Mouse (Mus musculus) v-Abl transformed pro-B cells (cell line): Measurements from ENCODE around the gene Drp2.

Experiments used
- in situ Hi-C, 2 experiments: fragments of 400-800 bp; cut with MboI; formaldehyde crosslinking; loops; one replicate each; pipeline ENCODE4 v1.15.1; 2025; ENCODE audit not compliant: unreplicated experiment in 2 of 2

Drp2 gene

DNA sequence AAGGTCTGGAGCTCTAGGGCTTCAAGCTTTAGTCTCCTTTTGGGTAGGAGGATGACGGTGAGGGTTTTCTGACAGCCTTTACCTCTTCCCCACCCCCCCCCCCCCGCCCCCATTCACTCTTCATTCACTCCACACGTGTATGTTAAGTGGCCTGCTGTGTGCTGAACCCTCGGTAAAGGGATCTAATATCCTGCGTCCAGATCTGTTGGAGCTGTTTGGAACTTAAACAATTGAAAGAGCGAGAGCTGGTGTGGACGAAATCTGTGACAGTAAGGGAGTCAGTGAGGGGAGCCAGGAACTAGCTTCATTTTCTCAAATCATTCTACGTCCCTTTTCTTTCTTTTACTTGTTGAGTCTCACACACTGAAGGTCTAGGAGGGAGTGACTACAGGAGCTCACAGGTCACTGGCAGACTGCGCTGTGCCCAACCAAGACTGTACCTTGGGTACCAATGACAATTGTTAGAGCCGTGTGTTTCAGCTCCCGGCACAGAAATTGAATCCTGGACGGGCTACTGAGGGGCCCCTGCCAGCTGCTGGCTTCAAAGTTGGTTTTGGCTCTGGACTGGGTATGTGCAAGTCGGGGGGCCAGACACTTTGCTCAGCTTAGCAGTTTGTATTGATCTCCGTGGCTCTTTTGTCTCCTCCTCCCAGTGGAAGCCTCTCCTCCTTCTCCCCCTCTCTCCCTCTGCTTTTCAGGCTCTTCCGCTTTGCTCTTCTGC lies at the start of gene Drp2:
Gene Drp2 (plus strand): TSS at position 689 of the 721 bp plus-strand sequence.
- in situ Hi-C loops = no loop called here

DNA sequence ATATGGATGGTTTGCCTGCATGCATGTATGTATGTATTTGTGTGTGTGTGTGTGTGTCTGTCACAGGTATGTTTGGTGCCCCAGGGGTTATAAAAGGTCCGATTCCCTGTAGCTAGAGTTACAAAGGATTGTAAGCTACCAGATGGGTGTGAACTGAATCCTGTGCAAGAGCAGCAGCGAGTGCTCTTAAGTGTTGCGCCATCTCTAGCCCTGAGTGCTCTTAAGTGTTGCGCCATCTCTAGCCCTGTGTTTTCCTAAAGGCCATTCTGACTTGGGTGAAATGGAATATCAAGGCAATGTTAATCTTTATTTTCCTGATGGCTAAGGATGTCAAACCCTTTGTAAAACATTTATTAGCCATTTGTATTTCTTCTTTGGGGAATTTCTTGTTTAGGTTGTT lies 45.0 kb upstream of the Drp2 start:
- in situ Hi-C loops = no loop called here

DNA sequence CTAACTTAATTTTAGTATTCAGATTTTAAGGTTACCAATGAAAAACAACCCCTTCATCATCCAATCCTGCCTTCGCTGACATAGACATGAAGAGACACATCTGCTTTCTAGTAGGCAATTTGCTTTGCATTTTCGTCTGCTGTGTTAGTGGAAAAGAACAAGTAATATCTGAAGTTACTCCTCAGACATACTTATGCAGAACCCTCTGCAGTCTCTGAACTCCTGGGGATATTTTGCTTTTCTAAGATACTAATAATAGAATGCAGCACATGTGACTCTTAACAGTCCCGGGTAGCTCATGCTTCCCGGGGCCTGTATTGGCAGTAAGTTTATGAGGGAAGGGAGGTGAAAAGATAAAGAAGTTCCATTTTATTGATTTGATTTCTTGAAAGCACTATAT lies 42.2 kb upstream of the Drp2 start:
- in situ Hi-C loops = no loop called here

DNA sequence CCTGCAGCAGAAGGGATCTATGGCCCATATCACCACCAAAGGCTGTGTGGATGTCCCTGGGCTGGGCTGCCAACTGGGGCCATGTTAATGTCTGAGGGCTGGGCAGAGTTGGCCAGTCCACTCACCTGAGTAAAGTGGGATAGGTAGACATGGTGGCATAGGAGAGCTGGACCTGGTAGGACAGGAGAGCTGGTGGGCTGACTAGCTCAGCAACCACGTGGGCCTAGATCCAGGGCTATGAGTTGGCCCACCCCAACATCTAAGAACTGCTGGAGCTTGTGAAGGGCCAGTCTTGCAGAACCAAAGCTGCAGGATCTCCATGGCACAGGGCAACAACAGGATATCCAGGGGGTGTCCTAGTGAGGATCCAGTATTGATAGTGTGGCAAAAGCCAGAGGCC lies 38.9 kb upstream of the Drp2 start:
- in situ Hi-C loops = no loop called here

DNA sequence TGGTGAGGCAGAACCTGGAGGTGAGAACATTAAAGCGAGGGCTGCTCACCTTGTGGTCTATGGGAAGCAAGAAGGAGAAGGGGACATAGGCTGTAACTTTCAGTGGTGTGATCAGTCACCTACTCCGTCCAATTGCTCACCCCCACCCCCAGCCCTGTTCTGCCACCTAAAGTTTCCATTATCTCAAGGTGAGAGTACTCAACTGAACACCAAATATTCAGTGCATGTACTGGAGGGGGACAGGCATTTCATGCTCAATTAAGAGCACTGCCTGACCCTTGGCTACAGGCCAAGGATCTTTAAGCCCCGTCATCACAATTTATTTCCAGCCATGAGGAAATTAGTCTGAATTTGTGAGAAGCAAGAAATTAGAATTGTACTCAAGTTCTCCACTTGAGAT lies 37.8 kb upstream of the Drp2 start:
- in situ Hi-C loops = no loop called here

DNA sequence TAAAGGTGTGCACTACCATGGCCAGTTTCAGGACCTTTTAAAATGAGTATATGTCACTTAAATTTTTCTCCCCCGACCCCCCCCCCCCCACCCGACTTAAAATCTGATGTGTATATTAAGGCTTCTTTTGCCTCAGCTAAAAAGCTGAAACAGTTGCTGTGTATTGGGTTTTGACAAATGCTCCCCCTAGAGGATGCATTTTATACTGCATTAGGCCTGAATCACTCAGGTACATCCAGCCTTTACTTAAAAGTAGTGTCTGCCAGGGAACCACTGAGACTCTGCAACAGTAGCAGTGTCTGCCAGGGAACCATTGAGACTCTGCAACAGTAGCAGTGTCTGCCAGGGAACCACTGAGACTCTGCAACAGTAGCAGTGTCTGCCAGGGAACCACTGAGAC lies 33.1 kb upstream of the Drp2 start:
- in situ Hi-C loops = no loop called here

GRCm38 (mm10) chrX:134374190-134374589 lies 30.2 kb upstream of the Drp2 start:
- in situ Hi-C loops = no loop called here

- in situ Hi-C loops = no loop called here
These were observed 19.5 kb upstream of the Drp2 start for GRCm38 (mm10) chrX:134384896-134385295.

DNA sequence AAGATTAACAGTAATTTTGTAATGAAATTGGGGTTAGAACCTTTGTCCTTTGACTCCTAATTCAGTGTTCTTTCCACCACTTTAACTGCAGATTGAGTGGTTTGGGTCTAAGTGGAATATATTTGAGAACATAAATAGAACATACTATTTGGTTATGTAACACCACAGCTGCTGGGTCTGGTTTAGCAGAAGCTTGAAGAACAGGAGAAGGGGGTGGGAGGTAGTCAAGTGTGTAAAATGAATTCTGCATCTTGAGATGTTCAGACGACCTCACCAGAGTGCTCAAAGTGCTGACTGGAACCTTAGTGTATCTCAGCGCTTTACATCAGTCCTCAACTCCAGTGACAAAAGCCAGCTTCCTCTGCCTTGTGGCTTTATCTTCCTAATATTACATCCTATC lies 5.4 kb upstream of the Drp2 start:
- in situ Hi-C loops = no loop called here

GRCm38 (mm10) chrX:134404584-134404955 lies 219 bp downstream of the Drp2 start:
- in situ Hi-C loops = no loop called here

DNA sequence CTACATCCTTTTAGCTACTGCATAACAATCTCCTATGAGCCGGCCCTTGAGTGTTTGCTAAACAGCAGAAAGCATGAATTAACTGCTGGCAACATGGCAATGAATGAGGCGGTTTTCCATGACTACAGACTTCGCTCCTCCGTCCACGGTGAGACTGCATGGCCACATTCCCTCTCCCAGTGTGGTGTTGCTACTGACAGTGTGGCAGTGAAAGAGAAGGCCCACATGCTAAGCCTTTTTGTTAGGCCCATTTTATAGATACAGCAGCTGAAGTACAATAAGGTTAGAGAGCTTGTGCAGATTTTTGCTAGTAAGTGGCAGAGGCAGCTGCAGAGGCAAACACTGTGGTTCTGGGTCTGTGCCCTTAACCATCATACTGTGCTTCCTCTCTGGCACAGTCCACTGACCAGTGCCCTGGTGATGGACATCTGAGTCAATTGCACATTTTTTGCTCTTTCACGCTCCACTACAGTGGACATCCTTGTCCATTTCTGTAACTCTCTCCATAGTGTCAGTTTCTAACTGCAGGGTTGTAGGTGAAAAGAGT lies 5.1 kb downstream of the Drp2 start:
- in situ Hi-C loops = no loop called here

DNA sequence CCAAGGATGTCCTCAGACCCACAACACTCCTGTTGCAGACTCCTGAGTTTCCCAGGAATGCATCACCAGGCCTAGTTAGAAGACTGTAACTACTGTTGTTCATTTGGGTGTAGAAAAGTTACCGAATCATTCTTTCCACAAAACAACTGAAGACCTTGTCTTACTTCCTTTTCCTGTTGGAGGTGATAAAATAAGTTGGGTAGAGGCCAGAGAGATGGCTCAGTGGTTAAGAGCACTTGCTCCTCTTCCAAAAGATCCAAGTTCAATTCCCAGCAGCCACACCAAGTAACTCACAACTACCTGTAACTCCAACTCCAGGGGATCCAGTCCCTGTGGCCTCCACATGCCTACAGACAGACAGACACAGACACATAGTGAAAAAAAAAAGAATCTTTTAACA lies 7.7 kb downstream of the Drp2 start:
- in situ Hi-C loops = no loop called here

DNA sequence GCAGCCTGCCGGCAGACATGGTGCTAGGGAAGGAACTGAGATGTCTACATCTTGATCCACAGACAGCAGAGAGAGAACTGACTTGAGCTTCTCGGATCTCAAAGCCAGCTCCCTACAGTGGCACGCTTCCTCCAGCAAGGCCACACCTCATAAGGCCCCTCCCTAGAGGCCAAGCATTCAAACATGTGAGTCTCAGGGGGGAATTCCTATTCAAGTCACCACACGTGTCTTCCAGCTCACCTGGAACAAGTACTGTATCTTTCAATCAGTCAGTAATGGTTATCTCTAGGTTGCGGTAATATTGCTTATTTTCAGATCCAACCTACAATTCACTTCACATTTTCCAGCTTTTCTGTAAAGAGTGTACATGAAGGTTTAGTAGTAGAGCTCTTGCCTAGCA lies 15.7 kb downstream of the Drp2 start:
- in situ Hi-C loops = no loop called here

GRCm38 (mm10) chrX:134424263-134424662 lies 19.9 kb downstream of the Drp2 start:
- in situ Hi-C loops = no loop called here

DNA sequence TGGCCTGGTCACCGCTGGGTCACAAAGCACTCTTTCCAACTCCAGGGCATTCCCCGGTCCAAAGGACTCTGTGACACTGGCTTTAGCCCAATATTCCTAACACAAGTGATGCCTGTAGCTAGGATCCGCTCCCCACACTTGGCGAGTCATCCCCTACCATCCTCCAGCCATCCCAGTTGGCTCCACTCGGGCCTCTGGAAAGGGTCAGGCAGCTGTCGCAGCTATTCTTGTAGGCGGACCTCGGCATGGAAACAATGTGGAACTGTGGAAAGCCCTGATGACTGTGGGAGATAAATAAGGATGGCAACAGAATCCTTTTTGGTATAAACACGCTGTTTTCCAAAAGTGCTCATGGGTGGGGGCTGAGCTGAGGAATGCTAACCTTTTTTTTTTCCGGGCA lies 21.4 kb downstream of the Drp2 start:
- in situ Hi-C loops = no loop called here

DNA sequence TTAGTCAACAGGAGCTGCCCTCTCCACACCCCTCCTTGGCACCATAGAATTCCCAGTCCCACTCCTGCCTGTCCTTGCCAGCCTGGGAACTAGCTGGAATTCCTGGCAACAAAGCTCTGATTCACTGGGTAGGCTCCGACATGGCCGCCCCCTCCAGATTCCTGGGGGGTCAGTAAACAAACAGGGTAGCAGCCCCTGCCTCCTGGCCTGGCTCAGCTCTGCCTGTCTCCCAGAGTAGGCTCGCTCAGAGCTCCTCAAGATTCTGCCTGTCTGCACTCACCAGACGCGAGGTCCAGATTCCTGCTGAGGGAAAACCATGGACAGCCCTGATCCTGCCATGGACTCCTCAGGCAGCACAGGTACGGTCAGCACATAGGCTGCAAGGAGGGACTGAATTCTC lies 22.5 kb downstream of the Drp2 start:
- in situ Hi-C loops = no loop called here

DNA sequence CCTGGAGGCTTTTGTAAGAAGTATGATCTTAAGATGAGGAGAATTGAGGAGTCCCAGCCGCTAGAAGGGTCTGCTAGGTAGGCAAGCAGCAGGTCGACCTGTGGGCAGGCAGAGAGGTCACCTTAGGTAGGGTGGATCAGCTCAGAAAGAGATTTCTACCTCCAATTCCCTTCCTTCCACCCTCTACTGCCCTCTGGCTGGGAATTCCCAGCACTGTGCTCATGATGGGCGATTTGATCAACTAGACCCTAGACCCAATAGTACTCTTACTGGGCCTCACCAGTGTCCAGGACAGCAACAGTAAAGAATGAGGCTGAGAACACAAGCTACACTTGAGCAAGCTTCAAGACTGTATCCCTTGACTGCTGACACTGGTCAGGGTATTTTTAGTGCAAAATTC lies 23.0 kb downstream of the Drp2 start:
- in situ Hi-C loops = no loop called here

- in situ Hi-C loops = no loop called here
These were observed 70.8 kb downstream of the Drp2 start for GRCm38 (mm10) chrX:134474988-134475710.

GRCm38 (mm10) chrX:134476290-134476689 lies 71.9 kb downstream of the Drp2 start, which contains the start of gene Taf7l:
Gene Taf7l, minus strand, starts transcription at chrX:134476490.
- in situ Hi-C loops = no loop called here

DNA sequence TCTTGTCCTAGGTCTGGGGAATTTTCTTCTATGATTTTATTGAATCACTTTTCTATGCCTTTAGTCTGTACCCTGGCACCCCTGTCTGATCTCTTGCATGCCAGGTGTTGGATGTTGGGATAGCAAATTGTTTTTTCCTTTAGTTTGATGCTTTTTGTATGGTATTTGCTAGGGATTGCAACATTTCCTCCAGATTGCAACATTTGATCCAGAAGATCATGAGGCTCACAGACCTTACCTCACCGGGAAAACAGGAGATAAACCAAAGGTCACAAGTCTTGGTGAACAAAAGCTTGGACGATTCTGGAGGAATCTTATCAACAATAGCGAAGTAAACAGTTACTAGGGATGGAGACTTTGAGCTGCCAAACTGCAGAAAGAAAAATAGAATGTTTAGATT lies 77.4 kb downstream of the Drp2 start:
- in situ Hi-C loops = no loop called here

- in situ Hi-C loops = loop anchor here in 1 of 2 experiments (25.0 kb wide), 1 partner anchor 612 kb away; no protein-coding TSS in a partner anchor
These were observed 96.3 kb downstream of the Drp2 start for GRCm38 (mm10) chrX:134500651-134501050.
